Mouse (Mus musculus): ENCODE results near the gene Mark2. TPM values are rescaled to one million over a fixed set of nuclear protein-coding genes. Genes with fewer than 3 reads are reported as not detected.
"Not testable (repeated sequence)": the region's sequence is repeated elsewhere in the genome, so short reads cannot be mapped to it uniquely, and the experiment has no call there.

The Mark2 gene
- polyA plus RNA-seq (2015; fragmentation: Nextera tagmentation; extraction: Ambion mirVana), result 42.8 and 47.2 TPM in 2 replicates

DNA sequence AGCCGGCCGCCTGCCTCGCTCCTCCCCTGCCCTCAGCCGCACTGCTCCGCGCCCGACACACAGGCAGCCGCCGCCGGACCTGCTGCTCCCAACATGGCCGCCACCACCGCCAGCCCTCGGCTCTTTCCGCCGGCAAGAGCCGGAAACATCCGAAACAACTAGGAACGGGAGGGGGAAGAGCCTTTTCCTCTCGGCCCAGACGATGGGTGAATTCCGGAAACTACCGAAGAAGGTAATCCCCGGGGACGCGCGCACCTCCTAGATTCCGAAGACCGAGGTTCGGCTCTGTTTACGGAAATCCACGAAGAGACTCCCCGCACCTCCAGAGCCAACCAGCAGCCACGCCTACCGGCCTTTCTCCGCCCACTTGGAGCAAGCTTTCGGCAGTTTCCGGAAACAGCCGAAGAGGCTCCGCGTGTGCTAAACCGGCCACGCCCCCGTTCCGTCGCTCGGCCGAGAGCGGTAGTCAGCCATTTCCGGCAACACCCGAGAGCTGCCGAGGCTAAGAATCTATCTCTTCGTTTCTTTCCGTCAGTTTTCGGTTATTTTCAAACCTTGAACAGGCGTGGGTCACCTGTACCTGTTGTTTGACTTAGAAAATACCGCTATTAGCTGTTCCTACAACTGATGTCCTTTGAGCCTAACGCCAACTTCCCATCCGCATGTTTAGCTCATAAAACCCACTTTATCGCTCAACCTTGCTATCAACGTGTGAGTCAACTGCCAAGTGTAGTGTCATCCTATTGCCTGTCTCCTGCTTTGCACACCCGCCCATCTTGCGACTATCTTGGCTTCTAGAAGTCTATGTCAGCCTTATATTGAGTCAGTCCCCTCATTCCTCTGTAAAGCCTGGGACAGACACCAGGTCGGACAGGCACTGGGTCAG lies at the start of gene Mark2:
Gene Mark2 (minus strand): TSS at position 349 of the 886 bp plus-strand sequence.
- ATAC-seq (ENCODE audit: insufficient number of reproducible peaks, insufficient read depth, low FRiP score, low TSS enrichment, low read depth), result peak; percentile 91
- H3K27ac ChIP-seq, result peak within 1 kb of the TSS; percentile 88
- no peaks in the 10 kb centered on the region for H3K27me3 ChIP-seq
- no peaks in the 10 kb centered on the region for H3K36me3 ChIP-seq
- H3K9me3 ChIP-seq, result no peaks in the 10 kb centered on the region
- peak within 1 kb of the TSS; percentile 95 for H3K4me2 ChIP-seq
- H3K4me3 ChIP-seq, result peak within 1 kb of the TSS; percentile 78
- H3K9ac ChIP-seq, result peak within 1 kb of the TSS; percentile 96
- peaks cover 36% of the 10 kb centered on the region for H3K4me1 ChIP-seq
- WGBS, result 2% methylated on average over 60 of the region's 63 CpGs

DNA sequence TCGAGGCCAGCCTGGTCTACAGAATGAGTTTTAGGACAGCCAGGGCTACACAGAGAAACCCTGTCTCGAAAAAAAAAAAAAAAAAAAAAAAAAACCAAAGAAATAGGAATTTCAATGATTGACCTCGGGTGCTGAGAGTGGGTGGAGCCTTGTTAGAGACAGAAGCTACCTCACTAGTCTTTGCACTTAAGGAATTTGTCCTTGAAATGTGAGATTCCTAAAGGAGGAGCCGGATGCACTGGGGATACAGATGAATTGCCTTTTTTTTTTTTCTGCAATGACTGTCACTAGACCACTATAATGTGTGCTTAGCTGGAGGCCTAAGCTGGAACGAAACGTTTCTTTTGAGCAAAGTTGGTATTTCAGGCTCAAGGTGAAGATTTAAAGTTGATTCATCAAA lies 46.8 kb upstream of the Mark2 start:
- no peak for ATAC-seq (ENCODE audit: insufficient number of reproducible peaks, insufficient read depth, low FRiP score, low TSS enrichment, low read depth)
- no peak overlapping the region for H3K9ac ChIP-seq
- 80% methylated on average over 6 of the region's 6 CpGs for WGBS

DNA sequence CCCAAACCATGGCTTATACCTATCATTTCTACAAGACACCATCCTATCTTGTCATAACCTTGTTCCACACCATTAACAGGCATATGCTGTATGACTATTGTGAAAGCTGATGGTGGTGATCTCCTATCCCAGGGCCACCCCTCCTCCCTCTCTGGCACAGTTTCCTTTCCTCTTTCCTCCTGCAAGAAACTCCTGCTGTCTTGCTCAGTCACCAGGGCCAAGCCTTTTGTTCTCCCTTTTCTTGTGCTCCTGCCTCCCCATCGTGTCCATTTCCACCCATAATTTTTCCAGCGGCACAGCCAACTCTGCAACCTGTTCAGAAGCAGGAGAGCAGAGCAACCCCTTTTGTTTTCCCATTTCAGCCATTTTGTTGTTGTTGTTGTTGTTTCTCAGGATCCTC lies 44.4 kb upstream of the Mark2 start:
- no peak overlapping the region for H3K4me3 ChIP-seq
- WGBS, result 76% methylated on average over 2 of the region's 2 CpGs
- peaks cover 5% of the 10 kb centered on the region; the same call in 1 of the 2 replicates for H3K9me3 ChIP-seq

More for the DNA sequence above, 46.8 kb upstream of the Mark2 start:
- Histone ChIP-seq H3K4me1 (peaks cover 8% of the 10 kb centered on the region), H3K4me2 (no peak overlapping the region), H3K4me3 (no peak overlapping the region), H3K27me3 (no peaks in the 10 kb centered on the region), H3K36me3 (peaks cover 7% of the 10 kb centered on the region; the same call in 1 of the 2 replicates), H3K27ac (no peak overlapping the region), H3K9me3 (peaks cover 5% of the 10 kb centered on the region; the same call in 1 of the 2 replicates)

GRCm38 (mm10) chr19:7382903-7383865 lies 41.5 kb upstream of the Mark2 start, which contains the start of gene Spindoc:
TSS of gene Spindoc (minus strand) at chr19:7382994.
- H3K4me3 ChIP-seq, result peak within 1 kb of the TSS; percentile 85
- peak within 1 kb of the TSS; percentile 95 for H3K9ac ChIP-seq
- peaks cover 14% of the 10 kb centered on the region for H3K36me3 ChIP-seq
- H3K9me3 ChIP-seq, result no peaks in the 10 kb centered on the region; the same call in 1 of the 2 replicates
- H3K27ac ChIP-seq, result peak within 1 kb of the TSS; percentile 93
- ATAC-seq (ENCODE audit: insufficient number of reproducible peaks, insufficient read depth, low FRiP score, low TSS enrichment, low read depth), result peak; percentile 98
- peaks cover 34% of the 10 kb centered on the region for H3K4me1 ChIP-seq
- H3K4me2 ChIP-seq, result peak within 1 kb of the TSS; percentile 82
- under 1% methylated on average over 52 of the region's 52 CpGs for WGBS
- no peaks in the 10 kb centered on the region for H3K27me3 ChIP-seq

More for the DNA sequence above, 44.4 kb upstream of the Mark2 start:
- ATAC-seq (ENCODE audit: insufficient number of reproducible peaks, insufficient read depth, low FRiP score, low TSS enrichment, low read depth), result no peak
- no peaks in the 10 kb centered on the region for H3K27me3 ChIP-seq
- no peak overlapping the region for H3K9ac ChIP-seq
- H3K4me2 ChIP-seq, result no peak overlapping the region
- no peak overlapping the region for H3K27ac ChIP-seq
- H3K36me3 ChIP-seq, result peaks cover 7% of the 10 kb centered on the region; the same call in 1 of the 2 replicates
- H3K4me1 ChIP-seq, result peaks cover 21% of the 10 kb centered on the region

DNA sequence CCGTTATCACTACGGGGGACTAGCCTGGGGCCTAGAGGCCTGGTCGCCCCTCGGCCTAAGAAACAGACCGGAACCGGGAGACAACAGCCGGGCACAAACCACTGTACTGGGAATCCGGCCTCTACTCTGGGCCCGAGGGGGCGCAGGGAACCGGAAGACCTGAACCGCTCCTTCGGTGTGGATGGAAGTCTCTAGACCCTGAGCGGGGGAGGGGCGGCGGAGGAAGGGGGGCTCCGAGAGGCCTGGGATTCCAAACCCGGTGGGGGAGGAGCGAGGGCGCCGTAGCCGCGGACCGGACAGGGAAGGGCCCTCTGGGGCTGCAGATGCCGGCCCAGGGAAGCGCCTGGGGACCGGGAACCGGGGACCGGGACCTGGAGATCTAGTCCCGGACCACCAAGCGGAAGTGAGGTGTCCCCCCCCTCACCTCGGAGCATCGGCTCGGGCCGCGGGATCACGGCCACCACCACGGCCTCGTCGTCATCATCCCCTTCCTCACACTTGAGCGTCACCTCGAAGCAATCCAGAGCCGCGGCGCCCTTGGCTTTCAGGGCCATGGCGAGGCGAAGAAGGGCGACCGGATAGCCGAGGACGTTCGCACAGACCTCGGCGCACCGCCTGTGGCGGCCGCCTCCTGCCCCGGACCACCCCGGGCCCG lies 40.7 kb upstream of the Mark2 start:
- peaks cover 34% of the 10 kb centered on the region for H3K4me1 ChIP-seq
- peak overlapping the region; percentile 95 for H3K9ac ChIP-seq
- peak overlapping the region; percentile 93 for H3K27ac ChIP-seq
- peak overlapping the region; percentile 85 for H3K4me3 ChIP-seq
- H3K4me2 ChIP-seq, result peak overlapping the region; percentile 82
- H3K9me3 ChIP-seq, result no peaks in the 10 kb centered on the region; the same call in 1 of the 2 replicates
- ATAC-seq (ENCODE audit: insufficient number of reproducible peaks, insufficient read depth, low FRiP score, low TSS enrichment, low read depth), result peak; percentile 65
- WGBS, result under 1% methylated on average over 56 of the region's 60 CpGs
- peaks cover 20% of the 10 kb centered on the region for H3K36me3 ChIP-seq
- H3K27me3 ChIP-seq, result no peaks in the 10 kb centered on the region

DNA sequence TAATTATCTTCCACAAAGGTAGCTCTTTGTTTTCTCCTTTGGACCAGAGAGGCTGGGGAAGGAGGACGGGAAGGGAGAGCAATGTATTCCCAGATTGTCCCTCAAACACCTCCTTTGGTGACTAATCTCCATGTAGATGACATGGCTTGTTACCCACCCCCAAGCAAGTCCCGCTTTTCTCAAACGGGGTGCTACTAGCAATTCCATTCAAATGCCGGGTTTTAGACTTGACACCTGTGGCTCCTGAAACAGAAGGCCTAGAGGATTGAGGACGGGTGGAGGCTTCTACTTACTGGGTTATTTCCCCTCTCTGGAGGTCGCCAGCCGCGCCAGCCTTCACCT lies 40.2 kb upstream of the Mark2 start:
- Histone ChIP-seq H3K4me2 (peak overlapping the region; percentile 82), H3K9me3 (no peaks in the 10 kb centered on the region; the same call in 1 of the 2 replicates), H3K9ac (peak overlapping the region; percentile 95), H3K4me1 (peaks cover 34% of the 10 kb centered on the region), H3K36me3 (peaks cover 20% of the 10 kb centered on the region), H3K27me3 (no peaks in the 10 kb centered on the region), H3K4me3 (peak overlapping the region; percentile 85), H3K27ac (peak overlapping the region; percentile 93)
- under 1% methylated on average over 8 of the region's 8 CpGs for WGBS
- no peak for ATAC-seq (ENCODE audit: insufficient number of reproducible peaks, insufficient read depth, low FRiP score, low TSS enrichment, low read depth)

- no peak overlapping the region for H3K4me3 ChIP-seq
- H3K27me3 ChIP-seq, result no peaks in the 10 kb centered on the region
- peaks cover 24% of the 10 kb centered on the region for H3K4me1 ChIP-seq
- H3K9me3 ChIP-seq, result no peaks in the 10 kb centered on the region
- WGBS, result 80% methylated on average over 2 of the region's 2 CpGs
- H3K4me2 ChIP-seq, result no peak overlapping the region
- H3K9ac ChIP-seq, result no peak overlapping the region
- no peak for ATAC-seq (ENCODE audit: insufficient number of reproducible peaks, insufficient read depth, low FRiP score, low TSS enrichment, low read depth)
- H3K36me3 ChIP-seq, result peaks cover 48% of the 10 kb centered on the region
- no peak overlapping the region for H3K27ac ChIP-seq
Measured at GRCm38 (mm10) chr19:7377639-7378038, 36.0 kb upstream of the Mark2 start.

DNA sequence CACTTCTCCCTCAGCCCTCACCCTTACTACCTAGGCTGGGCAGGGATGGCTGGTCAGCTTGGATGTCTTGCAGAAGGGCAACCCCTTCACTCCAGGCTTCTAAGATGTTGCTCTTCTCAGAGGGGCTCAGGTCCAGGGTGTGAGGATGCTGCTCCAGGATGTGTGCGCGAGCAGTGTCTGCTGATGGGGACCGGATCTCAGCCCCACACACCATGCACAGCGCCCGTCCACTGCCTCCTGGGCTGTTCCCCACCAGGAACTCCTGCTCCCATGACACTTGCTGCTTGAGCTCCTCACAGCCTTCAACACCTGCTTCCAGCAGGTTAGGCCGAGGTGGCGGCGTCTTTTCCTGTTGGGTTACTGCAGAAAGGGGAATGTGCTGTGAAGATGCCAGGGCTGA lies 32.8 kb upstream of the Mark2 start:
- no peak for ATAC-seq (ENCODE audit: insufficient number of reproducible peaks, insufficient read depth, low FRiP score, low TSS enrichment, low read depth)
- H3K4me1 ChIP-seq, result peaks cover under 1% of the 10 kb centered on the region; the same call in 1 of the 2 replicates
- no peak overlapping the region for H3K27ac ChIP-seq
- no peak overlapping the region for H3K9ac ChIP-seq
- WGBS, result 96% methylated on average over 8 of the region's 8 CpGs
- peaks cover 78% of the 10 kb centered on the region for H3K36me3 ChIP-seq
- no peak overlapping the region for H3K4me2 ChIP-seq
- H3K9me3 ChIP-seq, result no peaks in the 10 kb centered on the region
- no peaks in the 10 kb centered on the region for H3K27me3 ChIP-seq
- no peak overlapping the region for H3K4me3 ChIP-seq

DNA sequence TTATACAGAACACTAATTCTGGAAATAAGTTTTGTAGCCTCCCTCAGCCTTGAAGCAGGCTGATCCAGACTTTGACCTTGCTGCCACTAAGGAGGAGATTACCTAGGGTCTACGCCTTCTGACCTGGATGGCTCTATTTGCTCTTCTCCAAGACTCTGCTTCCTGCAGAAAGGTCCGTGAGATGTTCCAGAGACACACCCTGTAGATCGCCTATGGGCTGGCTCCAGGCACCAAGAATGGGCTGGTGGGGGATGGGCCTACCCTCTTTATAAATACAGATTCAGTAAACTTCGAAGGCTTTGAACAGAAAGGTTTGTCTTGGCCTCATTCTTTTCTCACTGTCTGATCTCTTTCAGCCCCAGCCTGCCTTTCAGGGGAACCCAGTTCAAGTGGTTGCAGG lies 27.8 kb upstream of the Mark2 start:
- not testable (repeated sequence) for H3K9me3 ChIP-seq; H3K27me3 ChIP-seq; ATAC-seq (ENCODE audit: insufficient number of reproducible peaks, insufficient read depth, low FRiP score, low TSS enrichment, low read depth); H3K4me1 ChIP-seq; H3K4me3 ChIP-seq; H3K27ac ChIP-seq; H3K9ac ChIP-seq; H3K4me2 ChIP-seq
- 91% methylated on average over 4 of the region's 4 CpGs for WGBS
- peaks cover 81% of the 10 kb centered on the region for H3K36me3 ChIP-seq

- ATAC-seq (ENCODE audit: insufficient number of reproducible peaks, insufficient read depth, low FRiP score, low TSS enrichment, low read depth), result no peak
- H3K36me3 ChIP-seq, result peaks cover 30% of the 10 kb centered on the region
- H3K27me3 ChIP-seq, result no peaks in the 10 kb centered on the region
- H3K9ac ChIP-seq, result no peak overlapping the region
- WGBS, result 47% methylated on average over 6 of the region's 6 CpGs
- H3K27ac ChIP-seq, result no peak overlapping the region
- no peaks in the 10 kb centered on the region for H3K9me3 ChIP-seq
- H3K4me2 ChIP-seq, result no peak overlapping the region
- no peaks in the 10 kb centered on the region for H3K4me1 ChIP-seq
- H3K4me3 ChIP-seq, result no peak overlapping the region
Measured at GRCm38 (mm10) chr19:7353636-7354035, 12.0 kb upstream of the Mark2 start.

All from embryonic facial prominence, embryonic 13.5 days (tissue).